Mouse (Mus musculus): ENCODE measurements around the gene Cfap97d2.

DNA sequence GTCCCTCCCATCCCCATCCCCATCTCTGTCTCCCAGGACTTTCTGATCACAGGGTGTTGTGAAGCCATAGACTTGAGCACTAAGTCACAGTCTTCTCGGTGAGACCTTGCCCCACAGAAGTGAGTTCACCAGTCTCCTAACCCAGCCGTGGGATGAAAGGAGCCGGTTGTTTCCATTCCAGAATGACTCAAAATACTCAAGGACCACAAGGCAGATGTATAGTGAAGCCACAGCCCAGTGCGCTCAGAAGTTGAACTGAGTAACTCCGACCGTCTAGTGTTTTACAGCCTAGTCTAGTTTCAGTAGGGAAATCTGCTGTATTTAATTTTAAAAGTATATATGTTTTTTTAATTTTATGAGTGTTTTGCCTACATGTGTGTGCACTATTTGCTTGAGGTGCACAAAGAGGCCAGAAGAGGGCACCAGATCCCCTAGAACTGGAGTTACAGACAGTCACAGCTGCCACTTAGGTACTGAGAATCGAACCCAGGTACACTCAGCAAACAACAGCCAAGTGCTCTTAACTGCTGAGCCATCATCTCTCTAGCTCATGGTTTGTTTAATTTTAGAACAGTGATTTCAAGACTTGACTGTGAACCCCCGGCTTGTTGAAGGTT lies 18.5 kb upstream of the Cfap97d2 start:
- TF ChIP-seq CTCF (IDR thresholded peaks at IDR 0.05; ENCODE audit: extremely low read depth, insufficient read depth, low read length) = no peak
- no peak for TF ChIP-seq POLR2A (IDR thresholded peaks at IDR 0.05; ENCODE audit: extremely low read depth, insufficient read depth, low read length)
